Mouse (Mus musculus) CH12.LX (cell line): Measurements from ENCODE around the gene Hecw2. TPM values are rescaled to one million over a fixed set of nuclear protein-coding genes. Genes with fewer than 3 reads are reported as not detected.

Experiments
- DNase-seq: peaks from one replicate; pipeline ENCODE4 v3.0.0-alpha.2; 2013; ENCODE audit errors: extremely low read depth
- H3K27ac ChIP-seq: 2 replicates; pipeline ENCODE4 v1.5.1; 2012; ENCODE audit warnings: low read depth, mild to moderate bottlenecking, control low read depth, moderate library complexity; ENCODE audit not compliant: insufficient read depth
- H3K27me3 ChIP-seq: replicated peaks from 2 replicates; pipeline ENCODE3; 2012; ENCODE audit warnings: inconsistent platforms
- H3K36me3 ChIP-seq, 2 experiments: replicated peaks in 1 of 2; 2 replicates each; pipeline versions ENCODE3 to v1.6.1; 2012; ENCODE audit warnings: inconsistent platforms in 1 of 2, low read length in 1 of 2, mild to moderate bottlenecking in 1 of 2, mixed read lengths in 1 of 2, moderate library complexity in 1 of 2; ENCODE audit not compliant: control insufficient read depth in 1 of 2, insufficient read depth in 1 of 2
- H3K4me1 ChIP-seq, 2 experiments: 2 replicates each; pipeline ENCODE4 v1.6.1; 2012; ENCODE audit warnings: inconsistent platforms in 1 of 2, moderate library complexity in 1 of 2; ENCODE audit not compliant: insufficient read depth in 2 of 2, control insufficient read depth in 1 of 2
- H3K4me2 ChIP-seq: 2 replicates; pipeline ENCODE4 v1.6.1; 2012; ENCODE audit warnings: low read depth, mild to moderate bottlenecking, control low read depth; ENCODE audit not compliant: poor library complexity, insufficient read depth, severe bottlenecking
- H3K4me3 ChIP-seq, 3 experiments: fragments of 150-350 bp in 1 of 3; sonication (generic) in 1 of 3; replicated peaks in 1 of 3; 2 replicates each; pipeline versions ENCODE3 to v1.5.1; 2011 to 2012; ENCODE audit warnings: low read depth in 2 of 3, low read length in 2 of 3, mild to moderate bottlenecking in 2 of 3, moderate library complexity in 2 of 3, control low read depth in 1 of 3, improper control_type of control experiment in 1 of 3, inconsistent platforms in 1 of 3, mixed read lengths in 1 of 3; ENCODE audit not compliant: poor library complexity in 1 of 3
- H3K79me2 ChIP-seq: replicated peaks from 2 replicates; pipeline ENCODE4 v1.6.1; 2012; ENCODE audit warnings: mild to moderate bottlenecking, moderate library complexity; ENCODE audit not compliant: control insufficient read depth, poor library complexity, insufficient read depth, severe bottlenecking; ENCODE audit errors: extremely low read depth
- H3K9ac ChIP-seq: 2 replicates; pipeline ENCODE4 v1.6.1; 2012; ENCODE audit warnings: low read depth, mild to moderate bottlenecking, control low read depth, moderate library complexity; ENCODE audit not compliant: insufficient read depth
- H3K9me3 ChIP-seq: replicated peaks from 2 replicates; pipeline ENCODE3; 2012; ENCODE audit warnings: low read length, inconsistent platforms, mixed read lengths
- CHD2 ChIP-seq: IDR thresholded peaks from 2 replicates; pipeline ENCODE4 v1.6.1; 2011; ENCODE audit warnings: low read length, improper control_type of control experiment
- E2F4 ChIP-seq: IDR thresholded peaks from 2 replicates; pipeline ENCODE4 v1.6.1; 2011; ENCODE audit warnings: low read depth, low read length, improper control_type of control experiment; ENCODE audit not compliant: insufficient replicate concordance
- ELF1 ChIP-seq: IDR thresholded peaks from 2 replicates; pipeline ENCODE4 v1.6.1; 2014; ENCODE audit warnings: low read depth, mild to moderate bottlenecking, inconsistent platforms, low read length, improper control_type of control experiment
- EP300 ChIP-seq: IDR thresholded peaks from 2 replicates; pipeline ENCODE4 v1.6.1; 2011; ENCODE audit warnings: low read length, improper control_type of control experiment
- ETS1 ChIP-seq: conservative IDR thresholded peaks from 2 replicates; pipeline ENCODE4 v1.6.1; 2012; ENCODE audit warnings: low read depth, mild to moderate bottlenecking, inconsistent platforms, low read length, improper control_type of control experiment, moderate library complexity
- HCFC1 ChIP-seq: IDR thresholded peaks from 2 replicates; pipeline ENCODE4 v1.6.1; 2012; ENCODE audit warnings: low read depth, mild to moderate bottlenecking, inconsistent platforms, low read length, improper control_type of control experiment
- IRF4 ChIP-seq: IDR thresholded peaks from 2 replicates; pipeline ENCODE4 v1.6.1; 2014; ENCODE audit warnings: low read depth, mild to moderate bottlenecking, inconsistent platforms, low read length, improper control_type of control experiment
- JUN ChIP-seq: IDR thresholded peaks from 2 replicates; pipeline ENCODE4 v1.6.1; 2011; ENCODE audit warnings: low read depth, mild to moderate bottlenecking, low read length, improper control_type of control experiment, moderate library complexity; ENCODE audit not compliant: insufficient read depth
- JUND ChIP-seq: conservative IDR thresholded peaks from 2 replicates; pipeline ENCODE4 v1.6.1; 2011; ENCODE audit warnings: low read depth, low read length, improper control_type of control experiment
- KAT2A ChIP-seq: IDR thresholded peaks from 2 replicates; pipeline ENCODE4 v1.6.1; 2012; ENCODE audit warnings: low read length, improper control_type of control experiment, inconsistent platforms; ENCODE audit not compliant: insufficient replicate concordance
- MAZ ChIP-seq: IDR thresholded peaks from 2 replicates; pipeline ENCODE4 v1.6.1; 2012; ENCODE audit warnings: low read depth, mild to moderate bottlenecking, inconsistent platforms, low read length, improper control_type of control experiment, moderate library complexity
- MEF2A ChIP-seq: IDR thresholded peaks from 2 replicates; pipeline ENCODE4 v1.6.1; 2014; ENCODE audit warnings: low read depth, mild to moderate bottlenecking, inconsistent platforms, low read length, improper control_type of control experiment, borderline replicate concordance
- MXI1 ChIP-seq: IDR thresholded peaks from 2 replicates; pipeline ENCODE4 v1.6.1; 2011; ENCODE audit warnings: mild to moderate bottlenecking, low read depth, low read length, improper control_type of control experiment
- MYC ChIP-seq: IDR thresholded peaks from 2 replicates; pipeline ENCODE4 v1.6.1; 2011; ENCODE audit warnings: low read depth, mild to moderate bottlenecking, improper control_type of control experiment, low read length
- NELFE ChIP-seq: IDR thresholded peaks from 2 replicates; pipeline ENCODE4 v1.6.1; 2011; ENCODE audit warnings: low read depth, low read length, improper control_type of control experiment
- PAX5 ChIP-seq: IDR thresholded peaks from 2 replicates; pipeline ENCODE4 v1.6.1; 2012; ENCODE audit warnings: low read length, inconsistent platforms, mixed read lengths
- POLR2A ChIP-seq: IDR thresholded peaks from 2 replicates; pipeline ENCODE4 v1.6.1; 2011; ENCODE audit warnings: low read depth, mild to moderate bottlenecking, improper control_type of control experiment, low read length
- POLR2AphosphoS2 ChIP-seq: IDR thresholded peaks from 2 replicates; pipeline ENCODE4 v1.6.1; 2011; ENCODE audit warnings: low read depth, low read length, improper control_type of control experiment
- RAD21 ChIP-seq: IDR thresholded peaks from 2 replicates; pipeline ENCODE4 v1.6.1; 2011; ENCODE audit warnings: low read depth, mild to moderate bottlenecking, low read length, improper control_type of control experiment, moderate library complexity
- SMC3 ChIP-seq: IDR thresholded peaks from 2 replicates; pipeline ENCODE4 v1.6.1; 2011; ENCODE audit warnings: low read depth, low read length, improper control_type of control experiment
- USF1 ChIP-seq: IDR thresholded peaks from 2 replicates; pipeline ENCODE4 v1.6.1; 2014; ENCODE audit warnings: low read depth, mild to moderate bottlenecking, inconsistent platforms, low read length, improper control_type of control experiment
- USF2 ChIP-seq: conservative IDR thresholded peaks from 2 replicates; pipeline ENCODE4 v1.6.1; 2011; ENCODE audit warnings: low read depth, low read length, improper control_type of control experiment
- ZC3H11A ChIP-seq: IDR thresholded peaks from 2 replicates; pipeline ENCODE4 v1.6.1; 2012; ENCODE audit warnings: low read depth, mild to moderate bottlenecking, inconsistent platforms, low read length, improper control_type of control experiment
- ZMIZ1 ChIP-seq: IDR thresholded peaks from 2 replicates; pipeline ENCODE4 v1.6.1; 2012; ENCODE audit warnings: low read depth, mild to moderate bottlenecking, inconsistent platforms, low read length, improper control_type of control experiment
- dilution Hi-C: fragments of 300-500 bp; cut with MboI; formaldehyde crosslinking; loops from 2 replicates; pipeline ENCODE4 v1.14.3; 2020; ENCODE audit warnings: low sequenced_read_pairs; ENCODE audit not compliant: extremely low pct_unique_long_range_greater_than_20kb, extremely low pct_ligation_motif_present
- in situ Hi-C: fragments of 300-500 bp; cut with MboI; formaldehyde crosslinking; loops from 3 replicates; pipeline ENCODE4 v1.14.3; 2019; ENCODE audit warnings: low sequenced_read_pairs, low pct_ligation_motif_present, low pct_unique_long_range_greater_than_20kb, mixed read lengths
- polyA plus RNA-seq: library from polyadenylated mRNA; unstranded; fragments of >175 nt; gene quantifications from 2 replicates; pipeline ENCODE4 v1.2.1, GENCODE M21; 2012; ENCODE audit warnings: low read depth; ENCODE audit not compliant: insufficient read length
- total RNA-seq, 2 experiments: library from RNA; depleted of rRNA; stranded (reverse); fragments of 300-350 nt in 1 of 2; fragments of >200 nt in 1 of 2; gene quantifications; 2 replicates each; pipeline ENCODE4 v1.2.3; 2012 to 2014

The Hecw2 gene
- total and polyA plus RNA-seq, 3 experiments, result 0.05 to 0.59 (median 0.14) TPM

DNA sequence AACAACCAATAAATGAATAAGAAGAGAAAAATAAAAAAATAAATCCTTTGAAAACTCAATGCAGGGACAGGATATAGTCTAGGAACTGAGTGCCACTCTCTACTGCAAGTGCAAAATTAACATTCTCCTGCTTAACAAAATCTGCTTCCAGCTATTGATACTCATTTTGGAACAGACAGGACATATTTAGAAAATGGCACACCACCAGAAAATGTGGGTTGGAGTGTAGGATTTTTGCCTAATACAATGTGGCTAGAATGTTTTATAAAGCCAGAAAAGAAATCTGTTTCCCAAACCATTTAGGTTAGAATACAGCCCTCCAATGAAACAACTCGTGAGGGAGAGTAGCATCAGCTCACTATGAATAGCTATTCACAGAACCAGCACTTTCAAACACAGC is 129.5 kb downstream of the Hecw2 start:
- Histone ChIP-seq H3K27me3 (no peaks in the 10 kb centered on the region), H3K9me3 (no peaks in the 10 kb centered on the region), H3K4me2 (no peak overlapping the region), H3K36me3 (no peaks in the 10 kb centered on the region), H3K27ac (no peak overlapping the region), H3K4me3 (no peak overlapping the region), H3K4me1 (peaks cover 7 to 27% of the 10 kb centered on the region in 2 experiments; a peak in 3 of 4 replicates), H3K79me2 (no peaks in the 10 kb centered on the region), H3K9ac (no peak overlapping the region)
- TF ChIP-seq ZMIZ1 (no peak), USF1 (no peak), IRF4 (no peak), CHD2 (no peak), POLR2A (no peak), SMC3 (no peak), HCFC1 (no peak), MXI1 (no peak), JUND (no peak), JUN (no peak), USF2 (no peak), ZC3H11A (no peak), POLR2AphosphoS2 (no peak), ELF1 (no peak), MYC (no peak), KAT2A (no peak), E2F4 (no peak), MEF2A (no peak), PAX5 (no peak), NELFE (no peak)
- no peak for DNase-seq
- dilution Hi-C loops, result no loop called here
- in situ Hi-C loops, result no loop called here

DNA sequence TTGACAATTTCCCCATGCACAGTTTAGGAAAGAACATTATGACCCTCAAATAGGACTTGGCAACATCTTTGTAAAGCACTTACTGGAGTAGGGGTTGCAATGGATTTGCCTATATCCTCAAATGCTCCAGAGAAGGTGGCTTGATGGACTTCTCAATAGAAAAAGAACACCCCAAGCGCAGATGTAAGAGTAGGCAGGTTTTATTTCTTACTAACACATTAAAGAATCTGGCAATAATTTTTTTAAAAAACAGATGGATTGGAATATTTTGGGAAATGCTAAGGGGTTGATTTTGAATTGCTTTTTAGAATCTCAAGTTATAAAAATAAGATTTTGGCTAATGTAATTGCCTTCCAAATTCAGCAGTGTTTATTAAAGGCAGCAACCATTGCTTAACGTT is 133.9 kb downstream of the Hecw2 start:
- Histone ChIP-seq H3K79me2 (no peaks in the 10 kb centered on the region), H3K4me1 (peaks cover 0 to 6% of the 10 kb centered on the region in 2 experiments; a peak in 2 of 4 replicates), H3K9ac (no peak overlapping the region), H3K27ac (no peak overlapping the region), H3K36me3 (no peaks in the 10 kb centered on the region), H3K9me3 (no peaks in the 10 kb centered on the region), H3K27me3 (no peaks in the 10 kb centered on the region), H3K4me2 (no peak overlapping the region), H3K4me3 (no peak overlapping the region)
- no peak for DNase-seq
- in situ Hi-C loops (no loop called here), dilution Hi-C loops (no loop called here)
- TF ChIP-seq EP300, result no peak
- no peak for TF ChIP-seq MAZ
- TF ChIP-seq PAX5, result no peak
- no peak for TF ChIP-seq ETS1
- TF ChIP-seq RAD21, result no peak
- no peak for TF ChIP-seq USF1
